Mouse (Mus musculus) heart, embryonic 10.5 days (tissue): ENCODE measurements around the gene Wdr27. TPM values are rescaled to one million over a fixed set of nuclear protein-coding genes. Genes with fewer than 3 reads are reported as not detected.

ENCODE experiments used
- DNase-seq: peaks from one replicate; pipeline ENCODE4 v3.0.0-alpha.2; 2017; ENCODE audit warnings: low spot score
- H3K27ac ChIP-seq: fragments of 300-500 bp; sonication (generic); 2 replicates; pipeline ENCODE4 v1.5.1; 2016; ENCODE audit warnings: mild to moderate bottlenecking
- H3K27me3 ChIP-seq: fragments of 300-500 bp; sonication (generic); 2 replicates; pipeline ENCODE4 v1.6.1; 2016; ENCODE audit warnings: mild to moderate bottlenecking; ENCODE audit not compliant: poor library complexity, insufficient read depth, severe bottlenecking
- H3K36me3 ChIP-seq: fragments of 300-500 bp; sonication (generic); 2 replicates; pipeline ENCODE4 v1.6.1; 2016; ENCODE audit warnings: mild to moderate bottlenecking, moderate library complexity
- H3K4me1 ChIP-seq: fragments of 300-500 bp; sonication (generic); 2 replicates; pipeline ENCODE4 v1.6.1; 2016; ENCODE audit warnings: mild to moderate bottlenecking
- H3K4me3 ChIP-seq: fragments of 300-500 bp; sonication (generic); 2 replicates; pipeline ENCODE4 v1.5.1; 2016; ENCODE audit warnings: mild to moderate bottlenecking, moderate library complexity
- H3K9me3 ChIP-seq: fragments of 300-500 bp; sonication (generic); 2 replicates; pipeline ENCODE4 v1.6.1; 2016; ENCODE audit warnings: mild to moderate bottlenecking, moderate library complexity
- WGBS: fragments of 180-500 bp; shearing (Covaris S2); methylation state at CpG from one replicate; pipeline ENCODE4 v1.1.7; 2016; 5-methylcytosine and 5-hydroxymethylcytosine counted together
- polyA plus RNA-seq: library from polyadenylated mRNA; unstranded; fragments of >200 nt; fragmentation: Nextera tagmentation; extraction: Ambion mirVana; gene quantifications from 2 replicates; pipeline ENCODE4 v1.2.1, GENCODE M21; 2016

The Wdr27 gene
- polyA plus RNA-seq, 1 experiment from 2014 or later: 3.2 TPM

DNA sequence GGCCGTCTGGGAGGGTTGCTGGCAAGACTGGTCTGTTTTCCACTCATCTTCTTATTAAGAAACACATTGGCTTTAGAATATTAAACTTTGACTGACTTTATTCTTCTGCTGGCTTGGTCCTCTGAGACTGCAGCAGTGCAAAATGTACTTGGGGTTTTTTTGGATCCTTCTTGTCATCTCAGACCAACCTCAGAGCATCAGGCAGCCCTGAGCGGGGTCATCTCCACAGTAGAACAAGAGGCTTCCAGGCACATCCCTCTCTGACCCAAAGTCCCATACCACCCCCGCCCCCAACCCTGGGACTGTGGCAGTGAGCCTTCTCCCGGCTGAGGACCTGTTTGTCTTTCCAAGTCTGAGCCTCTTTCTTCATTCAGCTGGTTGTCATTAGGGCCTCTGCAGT, 171.6 kb downstream of the Wdr27 start:
- H3K4me1 ChIP-seq: no peaks in the 10 kb centered on the region
- no peaks in the 10 kb centered on the region for H3K36me3 ChIP-seq
- WGBS: 57% methylated on average over 4 of the region's 4 CpGs
- H3K4me3 ChIP-seq: no peak overlapping the region
- no peak for DNase-seq
- H3K27me3 ChIP-seq: no peaks in the 10 kb centered on the region
- H3K9me3 ChIP-seq: no peaks in the 10 kb centered on the region
- H3K27ac ChIP-seq: no peak overlapping the region

DNA sequence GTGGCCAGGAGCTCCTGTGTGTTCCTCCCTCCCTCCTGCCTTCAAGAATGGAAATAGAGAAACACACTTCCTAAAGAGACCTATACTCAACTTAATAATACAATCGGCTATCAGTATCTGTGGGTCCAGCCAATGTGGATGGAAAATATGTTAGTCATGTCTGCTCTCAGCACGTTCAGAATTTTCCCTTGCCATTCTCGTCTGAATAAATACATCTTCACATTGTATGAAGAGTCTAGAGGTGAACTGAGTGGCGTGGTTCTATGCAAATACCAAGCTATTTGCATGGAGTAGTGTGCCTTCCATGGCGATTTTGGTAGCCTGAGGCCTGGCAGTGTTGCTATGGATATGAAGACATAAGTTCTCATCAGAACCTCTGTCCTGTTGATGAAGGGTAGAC, 172.6 kb downstream of the Wdr27 start:
- Histone ChIP-seq H3K27me3 (no peaks in the 10 kb centered on the region), H3K27ac (no peak overlapping the region), H3K4me1 (no peaks in the 10 kb centered on the region), H3K36me3 (no peaks in the 10 kb centered on the region), H3K4me3 (no peak overlapping the region), H3K9me3 (no peaks in the 10 kb centered on the region)
- no peak for DNase-seq
- 68% methylated on average over 5 of the region's 5 CpGs for WGBS

Other genes with a start within 250 kb of the Wdr27 start
- gene Thbs2, start 248.9 kb downstream of the Wdr27 start, polyA plus RNA-seq: 1.2 and 1.3 TPM in 2 replicates
- gene 1600012H06Rik, start within 50 bp of the Wdr27 start, polyA plus RNA-seq: 29.8 and 32.8 TPM in 2 replicates
- 18.9 and 33.3 TPM in 2 replicates for gene Phf10, start 18.1 kb upstream of the Wdr27 start, polyA plus RNA-seq
- 7.9 and 9.4 TPM in 2 replicates for gene 9030025P20Rik, start 35.3 kb upstream of the Wdr27 start, polyA plus RNA-seq
- 0.92 TPM in 1 of 2 replicates, not detected in the other for gene Gm3417, start 35.6 kb upstream of the Wdr27 start, polyA plus RNA-seq
- 4.7 and 6.1 TPM in 2 replicates for gene Gm3435, start 67.0 kb upstream of the Wdr27 start, polyA plus RNA-seq
- gene Ermard, start 98.0 kb upstream of the Wdr27 start, polyA plus RNA-seq: 67.6 and 80.2 TPM in 2 replicates
- 0.60 and 0.83 TPM in 2 replicates for gene Tcte3, start 98.3 kb upstream of the Wdr27 start, polyA plus RNA-seq
- 2.7 and 3.2 TPM in 2 replicates for gene Gm3448, start 98.4 kb upstream of the Wdr27 start, polyA plus RNA-seq